Mouse (Mus musculus) lung, embryonic 14.5 days (tissue): Measurements from ENCODE around the gene Clmp. TPM values are rescaled to one million over a fixed set of nuclear protein-coding genes. Genes with fewer than 3 reads are reported as not detected.
"Not testable (repeated sequence)": the region's sequence is repeated elsewhere in the genome, so short reads cannot be mapped to it uniquely, and the experiment has no call there.

Experiments used
- ATAC-seq: fragments of 200-750 bp; cut with Nextera tagmentation; 2 replicates; pipeline ENCODE4 v1.8.0; 2017; ENCODE audit warnings: mild to moderate bottlenecking, moderate TSS enrichment, moderate library complexity; ENCODE audit not compliant: insufficient read depth
- DNase-seq: peaks from one replicate; pipeline ENCODE4 v3.0.0-alpha.2; 2015
- H3K27ac ChIP-seq: fragments of 300-500 bp; sonication (generic); 2 replicates; pipeline ENCODE4 v1.5.1; 2014; ENCODE audit warnings: low read depth, mild to moderate bottlenecking, moderate library complexity
- H3K27me3 ChIP-seq: fragments of 300-500 bp; sonication (generic); 2 replicates; pipeline ENCODE4 v1.6.1; 2014; ENCODE audit warnings: low read length, control low read depth; ENCODE audit not compliant: insufficient read depth
- H3K36me3 ChIP-seq: fragments of 300-500 bp; sonication (generic); 2 replicates; pipeline ENCODE4 v1.6.1; 2014; ENCODE audit warnings: control low read depth; ENCODE audit not compliant: insufficient read depth
- H3K4me1 ChIP-seq: fragments of 300-500 bp; sonication (generic); 2 replicates; pipeline ENCODE4 v1.6.1; 2014; ENCODE audit warnings: antibody characterized with exemption, control low read depth; ENCODE audit not compliant: insufficient read depth
- H3K4me2 ChIP-seq: fragments of 300-500 bp; sonication (generic); 2 replicates; pipeline ENCODE4 v1.6.1; 2014; ENCODE audit warnings: mild to moderate bottlenecking
- H3K4me3 ChIP-seq: fragments of 300-500 bp; sonication (generic); 2 replicates; pipeline ENCODE4 v1.5.1; 2014; ENCODE audit warnings: low read depth, low read length
- H3K9ac ChIP-seq: fragments of 300-500 bp; sonication (generic); 2 replicates; pipeline ENCODE4 v1.6.1; 2014
- H3K9me3 ChIP-seq: fragments of 300-500 bp; sonication (generic); 2 replicates; pipeline ENCODE4 v1.6.1; 2016; ENCODE audit warnings: low read depth, low read length, control low read depth
- CTCF ChIP-seq: IDR thresholded peaks from 2 replicates; pipeline ENCODE4 v1.5.1; 2016; ENCODE audit warnings: antibody characterized with exemption, low read depth
- WGBS: fragments of 180-500 bp; shearing (Covaris S2); extraction: QIAGEN DNeasy Blood & Tissue Kit; methylation state at CpG from one replicate; pipeline ENCODE4 v1.1.7; 2014; 5-methylcytosine and 5-hydroxymethylcytosine counted together
- polyA plus RNA-seq: library from polyadenylated mRNA; unstranded; fragments of >200 nt; fragmentation: Nextera tagmentation; extraction: Ambion mirVana; gene quantifications from 2 replicates; pipeline ENCODE4 v1.2.1, GENCODE M21; 2014

Gene Clmp
- polyA plus RNA-seq, 1 experiment from 2014 or later = 20.6 TPM

- DNase-seq (peak; percentile 80), ATAC-seq (peak; percentile 36)
- no peak overlapping the region for H3K9ac ChIP-seq
- WGBS = 22% methylated on average over 13 of the region's 13 CpGs
- H3K9me3 ChIP-seq = no peaks in the 10 kb centered on the region
- peak overlapping the region; percentile 25 for H3K4me2 ChIP-seq
- peaks cover 7% of the 10 kb centered on the region; the same call in 1 of the 2 replicates for H3K36me3 ChIP-seq
- no peaks in the 10 kb centered on the region for H3K27me3 ChIP-seq
- H3K4me3 ChIP-seq = no peak overlapping the region
- no peak for TF ChIP-seq CTCF
- H3K4me1 ChIP-seq = peaks cover 5% of the 10 kb centered on the region; the same call in 1 of the 2 replicates
- peak overlapping the region; percentile 81 for H3K27ac ChIP-seq
These were observed 98.0 kb downstream of the Clmp start for GRCm38 (mm10) chr9:40783641-40784373.

- ATAC-seq (no peak), DNase-seq (peak; percentile 37)
- Histone ChIP-seq H3K9ac (no peak overlapping the region), H3K4me3 (no peak overlapping the region), H3K27me3 (no peaks in the 10 kb centered on the region), H3K36me3 (peaks cover 7% of the 10 kb centered on the region; the same call in 1 of the 2 replicates), H3K9me3 (no peaks in the 10 kb centered on the region), H3K4me1 (peaks cover 5% of the 10 kb centered on the region; the same call in 1 of the 2 replicates), H3K27ac (peak overlapping the region; percentile 55), H3K4me2 (peak overlapping the region; percentile 25; the same call in 1 of the 2 replicates)
- no peak for TF ChIP-seq CTCF
- 19% methylated on average over 9 of the region's 9 CpGs for WGBS
These were observed 98.7 kb downstream of the Clmp start for GRCm38 (mm10) chr9:40784374-40784967.

- no peaks in the 10 kb centered on the region for H3K27me3 ChIP-seq
- no peaks in the 10 kb centered on the region for H3K9me3 ChIP-seq
- ATAC-seq (no peak), DNase-seq (no peak)
- no peak overlapping the region for H3K27ac ChIP-seq
- no peak overlapping the region for H3K4me2 ChIP-seq
- H3K4me3 ChIP-seq = no peak overlapping the region
- H3K36me3 ChIP-seq = peaks cover 7% of the 10 kb centered on the region; the same call in 1 of the 2 replicates
- H3K4me1 ChIP-seq = peaks cover 5% of the 10 kb centered on the region; the same call in 1 of the 2 replicates
- no peak for TF ChIP-seq CTCF
- WGBS = 71% methylated on average over 6 of the region's 6 CpGs
- H3K9ac ChIP-seq = no peak overlapping the region
These were observed 99.7 kb downstream of the Clmp start for GRCm38 (mm10) chr9:40785452-40785851.

GRCm38 (mm10) chr9:40786820-40787219 lies 101.1 kb downstream of the Clmp start:
- H3K27ac ChIP-seq, H3K4me2 ChIP-seq, H3K9ac ChIP-seq, DNase-seq, H3K4me3 ChIP-seq, H3K9me3 ChIP-seq, H3K4me1 ChIP-seq, H3K36me3 ChIP-seq, ATAC-seq, H3K27me3 ChIP-seq: not testable (repeated sequence)
- 86% methylated on average over 6 of the region's 6 CpGs for WGBS

GRCm38 (mm10) chr9:40791864-40792633 lies 106.3 kb downstream of the Clmp start:
- DNase-seq (no peak), ATAC-seq (no peak)
- Histone ChIP-seq H3K4me2 (no peak overlapping the region), H3K27me3 (no peaks in the 10 kb centered on the region), H3K4me1 (no peaks in the 10 kb centered on the region), H3K9ac (no peak overlapping the region), H3K9me3 (no peaks in the 10 kb centered on the region), H3K36me3 (no peaks in the 10 kb centered on the region), H3K4me3 (no peak overlapping the region), H3K27ac (no peak overlapping the region)
- no peak for TF ChIP-seq CTCF
- WGBS = 63% methylated on average over 6 of the region's 6 CpGs

- Histone ChIP-seq H3K4me2 (no peak overlapping the region), H3K36me3 (no peaks in the 10 kb centered on the region), H3K4me3 (no peak overlapping the region), H3K27me3 (no peaks in the 10 kb centered on the region), H3K4me1 (peaks cover under 1% of the 10 kb centered on the region; the same call in 1 of the 2 replicates), H3K9me3 (no peaks in the 10 kb centered on the region), H3K9ac (no peak overlapping the region), H3K27ac (no peak overlapping the region)
- DNase-seq = no peak
- no peak for TF ChIP-seq CTCF
- no peak for ATAC-seq
- 91% methylated on average over 5 of the region's 5 CpGs for WGBS
These were observed 107.8 kb downstream of the Clmp start for GRCm38 (mm10) chr9:40793581-40793980.

GRCm38 (mm10) chr9:40794251-40794650 lies 108.5 kb downstream of the Clmp start:
- H3K9ac ChIP-seq = no peak overlapping the region
- no peak for TF ChIP-seq CTCF
- 38% methylated on average over 5 of the region's 5 CpGs for WGBS

More at GRCm38 (mm10) chr9:40794251-40794650, 108.5 kb downstream of the Clmp start:
- peaks cover 7% of the 10 kb centered on the region for H3K4me1 ChIP-seq
- no peak overlapping the region for H3K4me2 ChIP-seq
- no peak for ATAC-seq
- no peak for DNase-seq
- H3K4me3 ChIP-seq = no peak overlapping the region
- no peaks in the 10 kb centered on the region for H3K9me3 ChIP-seq
- no peaks in the 10 kb centered on the region for H3K27me3 ChIP-seq
- no peak overlapping the region for H3K27ac ChIP-seq
- no peaks in the 10 kb centered on the region for H3K36me3 ChIP-seq
